Mouse (Mus musculus): ENCODE data around the gene Ctnna3.

DNA sequence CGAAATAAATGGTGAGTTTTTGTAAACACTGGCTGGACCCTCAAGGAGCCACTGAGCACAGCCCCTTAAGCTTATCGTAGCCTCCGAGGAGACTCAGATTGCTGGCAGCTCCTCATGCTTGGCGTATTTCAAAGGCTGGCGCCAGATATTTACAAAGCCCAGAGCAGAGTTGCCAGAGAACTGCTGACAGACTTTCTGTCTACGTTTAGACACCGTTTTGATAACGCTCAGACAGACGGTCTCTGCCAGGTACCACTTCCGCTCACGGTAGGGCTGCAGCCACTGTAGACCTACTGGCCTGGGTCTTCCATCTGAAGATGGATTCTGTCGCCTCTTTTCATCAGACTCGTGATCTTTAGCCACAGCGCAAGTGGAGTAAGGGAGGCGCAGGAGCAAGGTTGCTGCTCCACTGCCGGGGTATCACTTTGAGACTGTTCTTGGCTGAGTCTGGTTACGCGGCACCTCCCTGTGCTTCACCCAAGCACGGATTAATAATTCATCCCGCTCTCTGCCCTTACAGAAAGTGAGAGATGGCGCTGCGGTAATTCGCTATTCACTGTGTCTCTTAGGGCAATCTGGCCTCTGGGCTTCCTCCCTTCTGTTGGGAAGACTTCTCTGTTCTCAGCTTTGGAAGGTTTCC lies 456.7 kb downstream of the Ctnna3 start:
- TF ChIP-seq CTCF (IDR thresholded peaks at IDR 0.05; ENCODE audit: low read depth) = no peak
- TF ChIP-seq EP300 (IDR thresholded peaks at IDR 0.05; ENCODE audit: low read depth) = no peak

Data from liver, postnatal 0 days (tissue).